Mouse (Mus musculus) cortical plate, adult 2 months (tissue): ENCODE measurements at regions not wholly inside any gene's neighbourhood (a gene's known extent, or its start where the extent isn't known, plus 50 kb on each side); places are given as distances from the start of the nearest gene placed in this dataset.

Experiments used
- CTCF ChIP-seq: fragments of 200-500 bp; IDR thresholded peaks from 2 replicates; pipeline ENCODE4 v1.5.1; 2011; ENCODE audit warnings: mild to moderate bottlenecking, control low read depth, low read length; ENCODE audit not compliant: insufficient read depth; ENCODE audit errors: extremely low read depth
- POLR2A ChIP-seq: fragments of 200-500 bp; IDR thresholded peaks from 2 replicates; pipeline ENCODE4 v1.6.1; 2011; ENCODE audit warnings: mild to moderate bottlenecking, low read length, control low read depth; ENCODE audit not compliant: insufficient read depth; ENCODE audit errors: extremely low read depth

DNA sequence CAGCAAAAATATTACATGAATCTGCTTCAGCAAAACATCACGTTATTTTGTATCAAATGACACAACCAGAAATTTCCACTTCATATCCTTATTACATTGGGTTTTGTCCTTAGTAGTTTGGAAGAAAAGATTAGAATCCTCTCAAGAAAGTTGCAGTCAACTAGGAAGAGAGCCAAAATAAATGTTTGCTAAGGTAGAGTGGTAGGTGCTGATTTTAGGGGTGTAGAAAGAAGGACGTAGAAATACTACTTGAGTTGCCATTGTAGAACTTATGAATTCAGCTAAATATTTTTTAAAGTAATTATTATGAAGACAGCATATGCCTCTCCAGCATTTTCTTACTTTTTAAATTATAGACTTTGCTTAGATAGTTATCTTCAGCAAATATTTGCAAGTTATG lies 336.8 kb downstream of the Fam84b start:
- TF ChIP-seq CTCF, result no peak
- no peak for TF ChIP-seq POLR2A
